Mouse (Mus musculus): ENCODE data around the gene Cacng3.

GRCm38 (mm10) chr7:122657423-122658126 is 12.7 kb upstream of the Cacng3 start:
- no peak for TF ChIP-seq CTCF (IDR thresholded peaks at IDR 0.05; ENCODE audit: extremely low read depth, insufficient read depth, low read length)
- TF ChIP-seq POLR2A (IDR thresholded peaks at IDR 0.05; ENCODE audit: extremely low read depth, insufficient read depth, low read length) = no peak

All from cortical plate, adult 2 months (tissue).